Mouse (Mus musculus) heart, embryonic 16.5 days (tissue): ENCODE data around the gene 5830411N06Rik. TPM values are rescaled to one million over a fixed set of nuclear protein-coding genes. Genes with fewer than 3 reads are reported as not detected.

Experiments used
- ATAC-seq: fragments of 200-750 bp; cut with Nextera tagmentation; replicated peaks from 2 replicates; pipeline ENCODE4 v1.8.0; 2017; ENCODE audit warnings: moderate number of reproducible peaks; ENCODE audit not compliant: insufficient read depth, low FRiP score; ENCODE audit errors: extremely low read depth
- H3K27ac ChIP-seq: fragments of 300-500 bp; sonication (generic); 2 replicates; pipeline ENCODE4 v1.5.1; 2014; ENCODE audit warnings: mild to moderate bottlenecking, low read length, control low read depth, moderate library complexity
- H3K27me3 ChIP-seq: fragments of 300-500 bp; sonication (generic); 2 replicates; pipeline ENCODE4 v1.6.1; 2014; ENCODE audit warnings: low read length, mixed read lengths; ENCODE audit not compliant: control insufficient read depth, insufficient read depth
- H3K36me3 ChIP-seq: fragments of 300-500 bp; sonication (generic); 2 replicates; pipeline ENCODE4 v1.6.1; 2014; ENCODE audit not compliant: control insufficient read depth, insufficient read depth
- H3K4me1 ChIP-seq: fragments of 300-500 bp; sonication (generic); 2 replicates; pipeline ENCODE4 v1.6.1; 2014; ENCODE audit warnings: low read length, mixed read lengths; ENCODE audit not compliant: control insufficient read depth, insufficient read depth
- H3K4me2 ChIP-seq: fragments of 300-500 bp; sonication (generic); 2 replicates; pipeline ENCODE4 v1.6.1; 2014; ENCODE audit warnings: low read depth, mild to moderate bottlenecking, control low read depth, low read length
- H3K4me3 ChIP-seq: fragments of 300-500 bp; sonication (generic); 2 replicates; pipeline ENCODE4 v1.5.1; 2014; ENCODE audit warnings: mild to moderate bottlenecking, control low read depth, low read length
- H3K9ac ChIP-seq: fragments of 300-500 bp; sonication (generic); 2 replicates; pipeline ENCODE4 v1.6.1; 2014; ENCODE audit warnings: low read length, control low read depth
- H3K9me3 ChIP-seq: fragments of 300-500 bp; sonication (generic); replicated peaks from 2 replicates; pipeline ENCODE4 v1.6.1; 2016; ENCODE audit warnings: low read length; ENCODE audit not compliant: control insufficient read depth
- WGBS: fragments of 180-500 bp; shearing (Covaris S2); extraction: QIAGEN DNeasy Blood & Tissue Kit; methylation state at CpG from one replicate; pipeline ENCODE4 v1.1.7; 2014; 5-methylcytosine and 5-hydroxymethylcytosine counted together
- polyA plus RNA-seq: library from polyadenylated mRNA; unstranded; fragments of >200 nt; fragmentation: Nextera tagmentation; extraction: Ambion mirVana; gene quantifications from 2 replicates; pipeline ENCODE4 v1.2.1, GENCODE M21; 2015

5830411N06Rik gene
- polyA plus RNA-seq, 1 experiment from 2014 or later: 1.4 TPM

DNA sequence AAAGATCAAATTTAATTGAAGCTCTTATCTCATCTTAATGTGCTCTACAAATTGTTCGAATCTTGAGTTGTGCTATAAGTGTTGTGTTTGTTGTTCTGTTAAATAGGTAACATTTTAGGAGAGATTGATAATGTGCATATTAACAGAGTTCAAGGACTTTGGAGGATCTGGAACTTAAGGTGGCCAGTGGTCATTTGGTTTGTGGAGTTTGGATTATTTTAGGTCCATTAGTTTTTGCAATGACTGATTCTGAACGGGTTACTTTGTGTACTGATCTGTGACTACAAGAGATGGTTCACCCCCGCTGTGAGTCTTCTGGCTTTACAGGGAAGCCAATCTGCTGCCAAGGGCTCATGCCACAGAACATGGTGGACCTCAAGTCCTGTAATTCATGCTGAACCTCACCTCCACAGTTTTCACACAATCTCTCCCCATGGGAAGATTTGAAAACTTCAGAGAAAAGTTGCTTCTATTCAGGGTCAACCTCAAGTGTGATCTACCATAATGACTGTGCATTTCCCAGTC, 72.8 kb downstream of the 5830411N06Rik start:
- no peaks in the 10 kb centered on the region for H3K36me3 ChIP-seq
- no peak overlapping the region for H3K9ac ChIP-seq
- no peak overlapping the region for H3K4me2 ChIP-seq
- H3K4me3 ChIP-seq: no peak overlapping the region
- H3K27me3 ChIP-seq: no peaks in the 10 kb centered on the region
- 78% methylated on average over 3 of the region's 3 CpGs for WGBS
- H3K9me3 ChIP-seq: no peaks in the 10 kb centered on the region
- no peak for ATAC-seq
- no peaks in the 10 kb centered on the region for H3K4me1 ChIP-seq
- H3K27ac ChIP-seq: no peak overlapping the region

DNA sequence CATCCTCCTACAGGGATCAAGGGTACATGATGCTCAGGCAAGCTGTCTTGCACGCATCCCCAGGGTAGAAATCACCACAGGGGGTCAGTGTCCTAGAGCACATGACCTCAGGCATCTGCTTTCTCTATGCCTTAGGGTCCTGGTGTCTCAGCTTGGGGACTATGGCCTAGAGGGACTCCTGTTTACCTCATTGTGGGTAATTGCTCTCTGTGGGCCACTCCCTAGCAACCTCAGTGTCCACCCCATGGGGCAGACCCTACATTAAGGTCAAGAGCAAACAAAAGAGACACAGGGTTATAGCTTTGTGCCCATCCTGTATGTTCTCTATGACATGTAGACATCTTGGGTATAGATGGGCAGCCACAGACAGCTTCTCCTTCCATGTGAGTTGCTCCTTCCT, 73.5 kb downstream of the 5830411N06Rik start, which contains the start of gene Olfr525:
Olfr525 (plus strand) TSS at position 301 of the 400 bp plus-strand sequence.
- WGBS: 52% methylated on average over 1 of the region's 1 CpGs
- Histone ChIP-seq H3K4me2 (no peak within 1 kb of the TSS), H3K4me1 (no peaks in the 10 kb centered on the region), H3K36me3 (no peaks in the 10 kb centered on the region), H3K27me3 (no peaks in the 10 kb centered on the region), H3K9me3 (no peaks in the 10 kb centered on the region), H3K4me3 (no peak within 1 kb of the TSS), H3K9ac (no peak within 1 kb of the TSS), H3K27ac (no peak within 1 kb of the TSS)
- ATAC-seq: no peak

GRCm38 (mm10) chr7:140321135-140321534, 74.1 kb downstream of the 5830411N06Rik start:
- Histone ChIP-seq H3K27me3 (no peaks in the 10 kb centered on the region), H3K9me3 (no peaks in the 10 kb centered on the region), H3K36me3 (no peaks in the 10 kb centered on the region), H3K4me2 (no peak overlapping the region), H3K4me1 (no peaks in the 10 kb centered on the region), H3K9ac (no peak overlapping the region), H3K4me3 (no peak overlapping the region), H3K27ac (no peak overlapping the region)
- peak; percentile 68 for ATAC-seq

DNA sequence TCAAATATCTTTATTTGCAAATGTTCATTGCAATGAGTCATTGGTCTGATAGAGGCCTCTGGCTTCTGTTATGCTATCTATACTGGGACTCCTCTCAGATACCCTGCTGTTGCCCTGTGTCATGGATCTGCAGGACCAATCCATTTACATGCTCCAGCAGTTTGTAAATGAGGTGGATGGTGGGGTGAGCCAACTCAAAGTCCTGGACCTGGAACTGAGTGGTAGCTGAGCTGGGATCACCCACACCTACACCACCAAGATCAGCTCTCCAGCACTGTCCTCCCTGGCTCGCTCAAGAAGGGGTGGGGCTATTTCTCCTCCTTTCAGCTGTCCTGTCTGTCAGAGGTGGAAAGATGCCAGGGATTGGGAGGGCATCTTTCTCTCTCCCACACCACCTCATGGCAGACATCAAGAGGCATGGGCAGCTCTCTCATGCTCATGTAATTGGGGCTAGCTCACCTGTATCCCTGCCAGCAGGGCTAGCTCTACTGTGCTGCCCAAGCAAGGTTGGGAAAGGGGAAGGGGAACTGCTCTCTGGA, 82.8 kb downstream of the 5830411N06Rik start:
- Histone ChIP-seq H3K9ac (no peak overlapping the region), H3K27ac (no peak overlapping the region), H3K27me3 (no peaks in the 10 kb centered on the region), H3K9me3 (no peaks in the 10 kb centered on the region; the same call in 1 of the 2 replicates), H3K36me3 (no peaks in the 10 kb centered on the region), H3K4me2 (no peak overlapping the region), H3K4me3 (no peak overlapping the region), H3K4me1 (no peaks in the 10 kb centered on the region)
- 29% methylated on average over 1 of the region's 1 CpGs for WGBS
- ATAC-seq: no peak

DNA sequence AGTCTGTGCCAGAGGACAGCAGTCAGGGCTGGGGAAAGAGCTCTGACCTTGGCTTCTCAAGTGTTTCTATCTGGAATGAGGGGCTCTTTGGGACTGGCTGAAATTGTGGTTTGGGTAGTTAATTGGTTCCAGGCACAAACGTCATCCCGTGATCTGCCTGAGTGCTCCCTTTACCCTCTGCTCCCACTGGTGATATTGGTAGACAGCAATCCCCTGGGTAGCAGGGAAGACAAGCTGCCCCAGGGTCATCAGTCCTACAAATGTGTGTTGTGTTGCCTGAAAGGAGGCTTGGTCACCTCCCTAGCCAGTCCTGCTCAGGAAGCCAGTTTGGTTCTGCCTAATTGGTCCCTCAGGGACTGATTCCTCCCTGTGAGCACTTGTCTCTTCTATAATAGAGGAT, 86.6 kb downstream of the 5830411N06Rik start, which contains the start of gene Olfr527:
Olfr527 (plus strand) TSS at position 301 of the 400 bp plus-strand sequence.
- no peak within 1 kb of the TSS for H3K4me2 ChIP-seq
- no peak within 1 kb of the TSS for H3K27ac ChIP-seq
- no peaks in the 10 kb centered on the region for H3K27me3 ChIP-seq
- WGBS: 62% methylated on average over 2 of the region's 2 CpGs
- no peaks in the 10 kb centered on the region; the same call in 1 of the 2 replicates for H3K9me3 ChIP-seq
- ATAC-seq: no peak
- no peaks in the 10 kb centered on the region for H3K36me3 ChIP-seq
- H3K9ac ChIP-seq: no peak within 1 kb of the TSS
- no peak within 1 kb of the TSS for H3K4me3 ChIP-seq
- no peaks in the 10 kb centered on the region for H3K4me1 ChIP-seq

Other genes starting within 250 kb of the 5830411N06Rik start
- gene Zfp511, start 210.9 kb upstream of the 5830411N06Rik start, polyA plus RNA-seq: 32.1 and 36.5 TPM in 2 replicates
- gene Tubgcp2, start 210.6 kb upstream of the 5830411N06Rik start, polyA plus RNA-seq: 34.6 and 39.9 TPM in 2 replicates
- not detected in 2 replicates for gene Msx3, start 198.2 kb upstream of the 5830411N06Rik start, polyA plus RNA-seq
- 0.47 and 0.66 TPM in 2 replicates for gene Caly, start 164.7 kb upstream of the 5830411N06Rik start, polyA plus RNA-seq
- gene Prap1, start 153.9 kb upstream of the 5830411N06Rik start, polyA plus RNA-seq: 2.3 TPM in 1 of 2 replicates, not detected in the other
- 93.9 and 103 TPM in 2 replicates for gene Fuom, start 144.8 kb upstream of the 5830411N06Rik start, polyA plus RNA-seq
- gene Paox, start 131.5 kb upstream of the 5830411N06Rik start, polyA plus RNA-seq: 9.5 and 12.9 TPM in 2 replicates
- gene Echs1, start 130.8 kb upstream of the 5830411N06Rik start, polyA plus RNA-seq: 244 and 266 TPM in 2 replicates
- 34.1 and 36.8 TPM in 2 replicates for gene Mtg1, start 109.7 kb upstream of the 5830411N06Rik start, polyA plus RNA-seq
- gene Sprn, start 92.4 kb upstream of the 5830411N06Rik start, polyA plus RNA-seq: 0.09 and 0.12 TPM in 2 replicates
- not detected in 2 replicates for gene Olfr522, start 82.5 kb upstream of the 5830411N06Rik start, polyA plus RNA-seq
- not detected in 2 replicates for gene Olfr523, start 74.1 kb upstream of the 5830411N06Rik start, polyA plus RNA-seq
- gene Olfr524, start 41.3 kb upstream of the 5830411N06Rik start, polyA plus RNA-seq: 0.27 and 0.43 TPM in 2 replicates
- gene Cd163l1, start 29.0 kb upstream of the 5830411N06Rik start, polyA plus RNA-seq: 5.2 and 10.4 TPM in 2 replicates
- not detected in 2 replicates for gene Olfr525, start 73.6 kb downstream of the 5830411N06Rik start, polyA plus RNA-seq
- gene Olfr527, start 86.7 kb downstream of the 5830411N06Rik start, polyA plus RNA-seq: not detected in 2 replicates
- not detected in 2 replicates for gene Olfr60, start 114.4 kb downstream of the 5830411N06Rik start, polyA plus RNA-seq
- not detected in 2 replicates for gene Olfr530, start 129.0 kb downstream of the 5830411N06Rik start, polyA plus RNA-seq
- gene Olfr531, start 155.6 kb downstream of the 5830411N06Rik start, polyA plus RNA-seq: not detected in 2 replicates
- not detected in 2 replicates for gene Olfr532, start 174.4 kb downstream of the 5830411N06Rik start, polyA plus RNA-seq
- not detected in 2 replicates for gene Olfr533, start 216.1 kb downstream of the 5830411N06Rik start, polyA plus RNA-seq
- not detected in 2 replicates for gene Olfr535, start 236.9 kb downstream of the 5830411N06Rik start, polyA plus RNA-seq